Comparison of ENCODE assay signal across 26 mouse cellular contexts in the genomic region with DNA sequence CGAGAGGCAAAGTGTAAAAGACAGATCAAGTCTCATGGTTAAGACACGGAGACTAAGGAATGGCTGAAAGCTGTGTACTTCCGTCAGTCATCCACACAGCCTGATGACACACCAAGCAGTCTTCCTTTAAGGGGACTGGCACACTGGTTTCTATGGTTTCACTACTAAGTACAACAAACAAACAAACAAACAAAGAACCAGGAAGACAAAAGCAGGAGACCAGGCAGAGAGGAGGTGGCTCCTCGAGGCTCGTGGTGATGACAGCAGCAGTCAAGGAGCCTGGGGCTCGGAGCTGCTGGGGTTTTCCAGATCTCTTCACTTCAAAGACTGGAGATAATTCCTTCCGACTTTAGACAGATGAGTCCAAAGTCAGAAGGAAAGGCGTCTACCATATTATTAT. TPM values are rescaled to one million over a fixed set of nuclear protein-coding genes. Genes with fewer than 3 reads are reported as not detected.
DNase-seq lines count a peak whose midpoint lies in the region; ATAC-seq lines count a peak whose summit lies in the region.
"Had no signal": no experiment of that assay in that cellular context is flagged by ENCODE, and none has a peak within 500 bp of the region (broad histone marks: within the 10 kb centered on the region; RNA-seq: fewer than 3 reads in every experiment).

No protein-coding gene starts in this region.

- no peak overlapping the region for H3K27ac ChIP-seq in kidney, embryonic 16.5 days (ENCODE audit: low read length)

- peaks cover 34% of the 10 kb centered on the region for H3K36me3 ChIP-seq in kidney, embryonic 16.5 days (ENCODE audit: insufficient read depth, low read length)

- H3K4me3 ChIP-seq in kidney, embryonic 16.5 days (ENCODE audit: low read length) = no peak overlapping the region

- no peak for ATAC-seq in frontal cortex, adult (ENCODE audit: low TSS enrichment)
- ATAC-seq in monocyte, adult 5-6 weeks (replicated peaks; ENCODE audit: insufficient number of reproducible peaks, low FRiP score, low TSS enrichment, poor library complexity, severe bottlenecking) = no peak
- no peak for ATAC-seq in kidney, embryonic 16.5 days (ENCODE audit: low FRiP score, low TSS enrichment)
- ATAC-seq: activated CD4-positive, CD25-positive, alpha-beta regulatory T cell, adult 4 months; CD4-positive, CD25-positive, alpha-beta regulatory T cell, adult 4 months; Patski had no signal

- 90% methylated on average over 8 of the region's 8 CpGs for WGBS in kidney, embryonic 16.5 days

- H3K9me3 ChIP-seq in kidney, embryonic 16.5 days (ENCODE audit: low read length) = no peaks in the 10 kb centered on the region
- H3K9me3 ChIP-seq: G1E had no signal

- peaks cover 15% of the 10 kb centered on the region for H3K4me1 ChIP-seq in kidney, embryonic 16.5 days (ENCODE audit: insufficient read depth, low read length)

- DNase-seq in ES-CJ7 (ENCODE audit: low read depth, low spot score) (peak; percentile 60), R1 (ENCODE audit: low read depth, low spot score) (peak; percentile 76), ZHBTc4 (ENCODE audit: low read depth, low spot score) (peak; percentile 75)
- DNase-seq: adrenal gland, adult 2 months; adrenal gland, adult 8-10 months; adrenal gland, postnatal 10 days; adrenal gland, postnatal 14 days; adrenal gland, postnatal 25 days; adrenal gland, postnatal 36 days; B cell, adult 2 months; cerebellum, adult 11 months; cerebellum, adult 11-12 months; cerebellum, adult 18-20 months; cerebellum, adult 2 months; cerebellum, adult 8-10 months; cerebellum, adult 9-10 months had no signal

- no peak overlapping the region for H3K9ac ChIP-seq in kidney, embryonic 16.5 days (replicated peaks; ENCODE audit: low read length)

- no peak overlapping the region for H3K4me2 ChIP-seq in kidney, embryonic 16.5 days (replicated peaks; ENCODE audit: low read depth, low read length)

- no peaks in the 10 kb centered on the region for H3K27me3 ChIP-seq in kidney, embryonic 16.5 days (ENCODE audit: insufficient read depth, low read length)
- H3K27me3 ChIP-seq: CH12.LX, Patski had no signal

RNA-seq across cellular contexts. Expression of gene Acadm, which starts 4.4 kb away (rescaled TPM):
- total RNA-seq in monocyte, adult 5-6 weeks (2017) = 105 to 153 TPM (median 144 TPM) in 3 replicates
- 150 and 164 TPM in 2 replicates for polyA plus RNA-seq in kidney, embryonic 16.5 days (2015; fragmentation: Nextera tagmentation; extraction: Ambion mirVana)

RNA-seq across cellular contexts. Expression of gene Rabggtb, which starts 27.2 kb away (rescaled TPM):
- 66.2 to 71.0 TPM (median 70.0 TPM) in 3 replicates for total RNA-seq in monocyte, adult 5-6 weeks (2017)
- 55.0 and 58.7 TPM in 2 replicates for polyA plus RNA-seq in kidney, embryonic 16.5 days (2015; fragmentation: Nextera tagmentation; extraction: Ambion mirVana)

RNA-seq across cellular contexts. Expression of gene Slc44a5, which starts 33.2 kb away (rescaled TPM):
- not detected in 3 replicates for total RNA-seq in monocyte, adult 5-6 weeks (2017)
- polyA plus RNA-seq in kidney, embryonic 16.5 days (2015; fragmentation: Nextera tagmentation; extraction: Ambion mirVana) = 0.53 and 0.65 TPM in 2 replicates
- total RNA-seq: adrenal gland, adult 2 months; adrenal gland, postnatal 25 days; CH12.LX; MEL had no signal
- polyA plus RNA-seq: activated CD4-positive, CD25-positive, alpha-beta regulatory T cell, adult 4 months; G1E had no signal

RNA-seq across cellular contexts. Expression of gene Msh4, which starts 34.1 kb away (rescaled TPM):
- total RNA-seq in monocyte, adult 5-6 weeks (2017) = 0.19 TPM in 1 of 3 replicates, not detected in the others
- 0.07 and 0.09 TPM in 2 replicates for polyA plus RNA-seq in kidney, embryonic 16.5 days (2015; fragmentation: Nextera tagmentation; extraction: Ambion mirVana)
- total RNA-seq: adrenal gland, adult 18-20 months had no signal
- polyA plus RNA-seq: adrenal gland, adult 2 months; CD4-positive, CD25-positive, alpha-beta regulatory T cell, adult 4 months; G1E had no signal
